Mouse (Mus musculus) lung, postnatal 36 days (tissue): ENCODE data around the gene Platr17.
"Not testable (repeated sequence)": the region's sequence is repeated elsewhere in the genome, so short reads cannot be mapped to it uniquely, and the experiment has no call there.

Experiments
- DNase-seq: peaks from one replicate; pipeline ENCODE4 v3.0.0; 2022; ENCODE audit warnings: mixed read lengths

Platr17 gene

DNA sequence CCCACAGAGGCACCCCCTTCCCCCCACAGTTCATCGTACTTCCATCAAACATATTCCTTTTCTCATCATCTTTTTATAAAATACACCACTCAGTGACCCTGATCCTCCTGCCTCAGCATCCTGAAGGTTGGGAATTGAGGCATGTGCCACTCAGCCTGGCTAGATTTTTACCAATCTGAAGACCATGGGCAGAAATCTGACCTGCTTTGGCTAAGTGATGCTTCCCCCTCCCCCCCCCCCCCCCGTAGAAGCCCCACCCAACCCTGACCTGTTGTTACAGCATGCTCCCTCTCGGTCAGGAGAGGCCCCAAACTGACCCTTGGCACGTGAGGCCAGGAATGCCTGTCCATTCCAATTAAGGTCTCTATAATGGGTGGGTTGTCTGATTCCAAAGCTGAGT lies at the start of gene Platr17:
Platr17 (plus strand) TSS at position 301 of the 400 bp plus-strand sequence.
- not testable (repeated sequence) for DNase-seq

DNA sequence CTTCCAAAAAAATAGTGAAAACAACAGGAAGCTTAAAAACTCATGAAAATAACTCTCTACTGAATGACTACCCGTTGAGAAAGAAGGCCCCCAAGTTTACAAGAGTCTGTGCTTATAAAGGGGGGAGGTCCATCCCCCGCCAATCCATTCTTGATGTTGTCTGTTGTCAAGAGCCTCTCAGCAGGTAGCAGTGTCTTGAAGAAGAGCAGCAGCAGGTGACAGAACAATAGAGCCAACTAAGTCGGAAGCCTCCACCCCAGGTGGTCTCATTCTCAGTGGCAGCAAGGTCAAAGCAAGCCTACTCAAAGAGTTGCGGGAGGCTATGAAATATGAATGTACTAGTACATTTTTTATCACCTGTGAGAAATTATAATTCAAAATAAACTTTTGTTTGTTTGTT lies 47.1 kb upstream of the Platr17 start:
- no peak for DNase-seq

DNA sequence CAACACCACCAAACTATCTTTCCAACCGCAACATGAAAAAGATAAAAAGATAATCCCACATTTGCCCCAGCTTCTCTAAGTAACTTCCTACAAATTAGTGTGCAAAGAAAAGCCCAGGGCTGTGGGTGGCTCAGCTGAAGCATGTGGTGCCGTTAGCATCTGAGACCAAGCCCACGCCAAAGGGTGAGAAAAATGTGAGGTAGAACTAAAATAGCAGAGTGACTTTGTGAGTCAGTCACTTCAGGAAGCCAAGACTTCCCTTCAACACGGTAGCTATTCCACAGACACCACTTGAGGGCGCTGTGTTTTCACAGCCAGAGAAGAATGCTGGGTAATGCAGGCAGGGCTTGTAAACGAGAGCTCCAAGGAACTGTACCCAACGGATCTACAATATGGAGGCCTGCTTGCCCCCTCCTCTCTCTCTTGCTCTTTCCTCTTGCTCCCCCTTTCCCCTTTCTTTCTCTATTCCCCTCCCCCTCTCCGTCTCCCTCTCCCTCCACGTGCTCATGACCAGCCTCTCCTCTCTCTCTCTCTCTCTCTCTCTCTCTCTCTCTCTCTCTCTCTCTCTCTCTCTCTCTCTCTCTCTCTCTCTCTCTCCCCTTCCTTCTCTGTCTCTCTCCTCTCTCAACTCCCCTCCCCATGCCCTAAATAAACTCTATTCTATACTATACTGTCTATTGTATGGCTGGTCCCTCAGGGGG lies 39.5 kb upstream of the Platr17 start:
- DNase-seq: peak; percentile 76

DNA sequence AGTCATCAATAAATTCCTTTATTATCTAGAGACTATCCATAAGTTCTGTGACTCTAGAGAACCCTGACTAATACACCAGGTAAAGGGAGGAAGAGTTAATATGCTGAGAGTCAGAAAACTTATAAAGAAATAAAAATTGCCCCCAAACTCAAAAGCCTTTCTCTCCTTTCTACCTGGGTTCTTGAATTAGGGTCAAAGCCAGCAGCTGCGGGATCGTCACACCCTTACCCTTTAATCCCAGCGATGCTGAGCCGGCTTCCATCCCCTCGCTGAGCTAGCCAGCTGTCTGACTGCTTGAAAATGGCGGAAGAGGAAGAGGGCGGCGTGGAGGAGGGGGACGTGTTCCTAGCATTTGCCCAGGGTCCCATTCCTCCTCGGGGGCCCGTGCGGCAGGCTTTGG lies 31.4 kb upstream of the Platr17 start, which contains the start of gene Gm7029:
Gm7029 (plus strand) TSS at position 301 of the 400 bp plus-strand sequence.
- DNase-seq: not testable (repeated sequence)

DNA sequence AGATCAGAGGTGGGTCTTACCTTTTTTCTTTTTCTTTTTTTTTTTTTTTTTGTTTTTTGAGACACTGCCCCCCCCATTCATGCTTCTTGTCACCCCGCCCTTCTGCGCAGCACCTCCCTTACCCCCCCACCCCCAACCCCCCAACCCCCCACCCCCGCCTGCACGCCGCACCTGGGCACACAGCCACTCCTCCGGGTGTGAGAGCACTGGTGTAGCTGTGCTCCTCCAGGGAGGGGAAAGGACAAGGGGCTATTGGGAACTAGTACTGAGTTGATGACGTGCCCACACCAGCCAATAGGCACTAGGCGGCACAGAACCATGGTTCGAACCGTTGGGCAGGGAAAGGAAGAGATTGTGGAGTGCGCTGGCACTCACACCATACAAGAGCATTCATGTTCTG lies 30.5 kb upstream of the Platr17 start:
- no peak for DNase-seq

DNA sequence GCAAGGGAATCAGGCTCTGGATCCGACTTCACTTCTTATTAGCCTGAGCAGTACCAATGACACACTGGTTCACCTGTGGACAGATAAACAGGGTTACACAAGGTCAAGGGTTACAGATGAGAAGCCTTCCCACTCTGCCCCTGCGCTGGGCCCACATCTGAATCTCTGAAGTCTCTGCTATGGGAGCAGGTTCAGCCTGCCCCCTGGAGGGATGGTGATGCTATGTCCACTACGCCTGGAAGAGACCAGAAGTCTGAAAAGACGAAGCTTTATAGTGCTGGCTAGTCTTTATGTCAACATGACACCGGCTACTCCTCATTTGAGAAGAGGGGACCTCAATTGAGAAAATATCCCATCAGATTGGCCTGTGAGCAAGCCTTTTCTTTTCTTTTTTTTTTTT lies 29.1 kb upstream of the Platr17 start:
- peak; percentile 24 for DNase-seq

DNA sequence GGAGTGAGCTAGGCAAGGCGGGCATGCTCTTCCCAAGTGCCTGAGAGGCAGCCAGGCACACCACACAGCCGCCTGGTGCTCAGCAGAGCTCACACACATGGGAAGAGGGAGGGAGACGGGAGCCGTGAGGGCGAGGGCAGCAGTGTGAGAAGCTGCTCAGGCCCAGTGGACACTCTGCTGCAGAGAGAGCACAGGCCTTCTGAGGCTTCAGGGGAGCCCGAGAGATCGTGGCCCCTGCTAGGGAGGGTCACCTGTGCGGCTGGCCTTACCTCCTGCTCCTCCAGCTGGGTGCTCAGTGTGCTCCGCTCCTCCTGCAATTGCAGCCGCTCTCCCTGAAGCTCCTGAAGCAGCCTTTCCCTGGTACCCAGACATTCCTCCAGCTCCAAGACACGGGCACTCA lies 20.6 kb upstream of the Platr17 start:
- DNase-seq: not testable (repeated sequence)

DNA sequence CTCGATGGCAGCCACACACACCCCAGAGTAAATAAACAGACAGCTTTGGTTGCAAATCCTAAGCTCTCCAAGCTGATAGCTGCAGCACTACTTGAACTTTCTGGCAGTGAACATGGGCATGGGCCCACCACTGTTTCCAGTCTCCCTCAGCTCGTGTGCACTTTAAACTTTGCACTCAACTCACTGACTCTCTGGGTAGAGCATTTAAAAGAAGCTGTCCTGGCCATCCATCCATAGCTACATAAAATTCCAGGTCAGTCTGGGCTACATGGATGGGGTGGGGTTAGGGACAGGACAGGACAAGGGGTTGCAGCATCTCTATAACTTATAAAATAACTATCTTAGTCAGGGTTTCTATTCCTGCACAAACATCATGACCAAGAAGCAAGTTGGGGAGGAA lies 17.1 kb upstream of the Platr17 start:
- DNase-seq: not testable (repeated sequence)

DNA sequence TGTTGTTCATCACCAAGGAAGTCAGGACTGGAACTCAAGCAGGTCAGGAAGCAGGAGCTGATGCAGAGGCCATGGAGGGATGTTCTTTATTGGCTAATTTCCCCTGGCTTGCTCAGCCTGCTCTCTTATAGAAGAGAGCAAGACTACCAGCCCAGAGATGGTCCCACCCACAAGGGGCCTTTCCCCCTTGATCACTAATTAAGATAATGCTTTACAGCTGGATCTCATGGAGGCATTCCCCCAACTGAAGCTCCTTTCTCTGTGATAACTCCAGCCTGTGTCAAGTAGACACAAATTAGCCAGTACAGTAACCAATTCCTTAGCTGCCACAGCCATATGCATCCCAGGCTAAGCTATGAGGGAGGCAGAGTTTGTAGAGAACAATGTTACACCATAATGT lies 16.7 kb upstream of the Platr17 start:
- DNase-seq: not testable (repeated sequence)

DNA sequence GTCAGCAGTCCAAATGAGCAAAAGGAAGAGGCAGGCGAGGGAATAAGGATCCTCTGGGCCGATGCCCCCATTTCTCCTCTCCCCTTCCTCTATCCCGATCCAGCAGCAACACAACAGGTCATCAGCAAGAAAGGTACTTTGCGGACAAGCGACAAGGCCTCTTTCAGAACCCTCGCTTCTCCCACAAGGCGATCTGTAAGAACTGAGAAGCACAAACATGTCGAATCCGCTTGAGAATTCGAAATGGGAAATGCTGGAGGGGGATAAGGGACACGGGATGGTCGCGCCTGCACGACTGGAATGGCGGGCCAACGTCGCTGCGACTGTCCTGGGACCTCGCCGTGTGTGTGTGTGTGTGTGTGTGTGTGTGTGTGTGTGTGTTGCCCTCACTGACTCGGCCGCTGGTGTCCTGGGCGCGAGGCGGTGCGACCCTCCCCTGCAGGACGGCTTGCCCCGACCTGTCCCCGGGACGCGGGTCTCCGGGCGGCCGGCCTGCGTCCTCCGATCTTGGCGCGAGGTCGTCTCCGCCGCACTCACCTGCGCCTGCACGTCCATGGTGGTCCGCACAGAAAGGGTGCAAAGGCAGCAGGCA lies 14.9 kb upstream of the Platr17 start:
- not testable (repeated sequence) for DNase-seq

DNA sequence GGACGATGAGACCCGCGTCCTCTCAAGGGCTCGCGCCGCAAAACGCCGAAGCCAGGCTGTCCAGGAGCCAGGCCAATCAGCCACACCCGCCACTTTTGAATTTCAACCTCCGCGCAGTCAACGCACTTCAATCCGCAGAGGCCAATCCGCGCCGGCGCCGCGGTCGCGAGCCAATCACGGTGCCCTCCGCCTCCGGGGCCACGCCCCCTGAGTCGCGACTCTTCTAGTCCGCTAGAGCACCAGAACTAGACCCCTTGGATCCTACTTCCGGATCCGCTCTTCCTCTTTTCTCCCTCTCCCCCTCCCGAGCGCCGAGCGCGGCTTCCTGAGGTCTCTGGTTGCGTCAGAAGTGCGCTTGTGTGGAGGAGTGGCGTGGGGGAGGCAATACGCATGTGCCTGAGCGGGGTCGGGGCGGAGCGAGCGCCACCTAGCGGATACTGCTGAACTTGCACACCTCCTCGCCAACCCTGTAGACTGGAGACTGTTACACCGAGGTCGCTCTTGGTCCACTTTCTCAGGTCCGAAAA lies 14.3 kb upstream of the Platr17 start, which contains the start of gene Kifc1:
Kifc1 (minus strand) TSS at position 129 of the 527 bp plus-strand sequence.
- DNase-seq: peak; percentile 100

DNA sequence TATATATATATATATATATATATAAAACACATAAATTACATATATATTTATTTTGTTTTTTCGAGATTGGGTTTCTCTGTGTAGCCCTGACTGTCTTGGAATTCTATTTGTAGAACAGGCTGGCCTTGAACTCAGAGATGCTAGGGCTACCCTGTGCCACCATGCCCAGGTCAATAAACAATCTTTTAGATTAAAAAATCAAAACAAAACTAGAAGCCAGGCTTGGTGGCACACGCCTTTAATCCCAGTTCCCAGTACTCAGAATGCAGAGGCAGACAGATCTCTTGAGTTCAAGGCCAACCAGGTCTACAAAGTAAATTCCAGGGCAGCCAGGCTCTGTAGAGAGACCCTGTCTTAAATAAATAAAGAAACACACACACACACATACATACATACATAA lies 13.6 kb upstream of the Platr17 start:
- DNase-seq: no peak

DNA sequence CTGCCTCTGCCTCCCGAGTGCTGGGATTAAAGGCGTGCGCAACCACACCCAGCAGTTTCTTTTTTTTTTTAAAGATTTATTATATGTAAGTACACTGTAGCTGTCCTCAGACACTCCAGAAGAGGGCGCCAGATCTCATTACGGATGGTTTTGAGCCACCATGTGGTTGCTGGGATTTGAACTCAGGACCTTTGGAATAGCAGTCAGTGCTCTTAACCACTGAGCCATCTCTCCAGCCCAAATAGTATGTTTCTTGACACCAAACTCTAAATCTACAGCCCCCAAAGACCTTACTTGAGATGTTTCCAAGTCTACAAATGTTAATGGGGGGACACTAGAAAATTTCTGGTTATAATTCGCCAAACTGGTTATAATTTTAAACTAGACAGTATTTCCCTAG lies 13.0 kb upstream of the Platr17 start:
- DNase-seq: peak; percentile 37

DNA sequence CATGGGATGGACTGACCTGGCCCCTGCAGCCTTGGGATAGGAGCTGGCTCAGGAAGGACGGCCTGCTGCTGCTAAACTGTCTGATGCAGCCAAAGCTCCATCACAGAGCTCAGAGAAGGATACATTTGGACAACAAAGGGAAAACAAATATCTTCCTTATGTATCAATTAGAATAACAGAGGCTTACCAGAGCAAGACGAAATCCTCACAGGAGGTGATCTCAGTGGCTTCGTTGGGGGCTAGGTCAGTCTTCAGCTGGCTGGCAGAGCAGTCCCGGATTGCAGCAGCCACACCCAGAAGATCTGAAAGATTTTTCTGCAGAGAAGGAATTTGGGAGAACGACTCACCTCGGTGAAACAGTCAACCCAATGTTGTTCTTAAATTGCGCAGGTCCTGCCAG lies 12.5 kb upstream of the Platr17 start:
- DNase-seq: no peak

DNA sequence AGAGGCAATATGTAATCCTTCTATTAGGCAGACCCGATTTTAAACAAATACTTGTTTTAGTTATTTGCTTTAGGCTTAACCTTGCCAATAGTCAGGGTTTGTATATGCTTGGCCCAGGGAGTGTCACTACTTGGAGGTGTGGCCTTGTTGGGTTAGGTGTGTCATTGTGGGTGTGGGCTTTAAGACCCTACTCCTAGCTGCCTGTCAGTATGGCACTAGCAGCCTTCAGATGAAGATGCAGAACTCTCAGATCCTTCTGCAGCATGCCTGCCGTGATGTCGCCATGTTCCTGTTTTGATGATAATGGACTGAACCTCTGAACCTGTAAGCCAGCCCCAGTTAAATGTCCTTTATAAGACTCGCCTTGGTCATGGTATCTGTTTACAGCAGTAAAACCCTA lies 11.9 kb upstream of the Platr17 start:
- not testable (repeated sequence) for DNase-seq

DNA sequence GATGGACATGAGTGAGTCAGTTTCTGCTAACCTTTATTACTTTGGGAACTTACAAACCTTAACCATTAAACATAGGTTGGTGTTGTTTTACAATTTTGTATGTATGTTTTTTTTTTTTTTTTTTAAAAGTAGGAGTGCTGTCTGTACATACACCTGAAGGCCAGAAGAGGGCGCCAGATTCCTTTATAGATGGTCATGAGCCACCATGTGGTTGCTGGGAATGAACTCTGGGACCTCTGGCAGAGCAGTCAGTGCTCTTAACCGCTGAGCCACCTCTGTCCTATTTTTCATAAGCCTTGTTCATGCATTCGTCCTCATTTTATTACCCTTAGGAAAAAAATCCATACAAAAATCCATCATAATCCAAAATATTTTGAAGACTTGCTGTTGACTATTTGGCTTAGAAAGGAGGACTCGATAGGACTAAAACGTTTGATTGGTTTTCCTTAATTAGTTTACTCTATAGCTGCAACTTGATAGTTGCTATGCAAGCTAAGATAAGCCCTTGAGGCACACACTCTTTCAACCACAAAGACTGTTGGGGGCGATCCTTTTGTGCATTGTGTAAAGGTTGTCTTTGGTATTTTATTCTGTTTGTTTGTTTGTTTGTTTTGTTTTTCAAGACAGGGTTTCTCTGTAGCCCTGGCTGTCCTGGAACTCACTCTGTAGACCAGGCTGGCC lies 7.7 kb upstream of the Platr17 start:
- DNase-seq: peak; percentile 70

DNA sequence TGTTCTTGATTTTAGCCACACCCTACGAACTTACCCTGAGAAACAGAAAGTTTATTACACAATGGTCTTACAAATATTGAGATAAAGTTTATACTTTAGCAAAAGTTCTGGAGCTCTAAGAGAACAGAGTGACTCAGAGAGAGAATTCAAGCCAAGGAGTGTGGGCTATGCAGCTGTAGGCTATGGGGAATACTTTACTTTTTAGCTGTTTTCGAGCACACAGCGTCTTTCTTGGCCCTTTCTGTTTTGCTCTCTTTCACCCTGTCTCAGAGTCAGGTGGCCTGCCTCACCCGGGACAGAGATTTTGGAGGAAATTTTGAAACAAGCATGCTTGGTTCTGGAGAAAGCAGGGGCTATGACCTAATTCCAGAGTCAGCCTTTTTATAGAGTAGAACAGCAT lies 6.7 kb upstream of the Platr17 start:
- not testable (repeated sequence) for DNase-seq

DNA sequence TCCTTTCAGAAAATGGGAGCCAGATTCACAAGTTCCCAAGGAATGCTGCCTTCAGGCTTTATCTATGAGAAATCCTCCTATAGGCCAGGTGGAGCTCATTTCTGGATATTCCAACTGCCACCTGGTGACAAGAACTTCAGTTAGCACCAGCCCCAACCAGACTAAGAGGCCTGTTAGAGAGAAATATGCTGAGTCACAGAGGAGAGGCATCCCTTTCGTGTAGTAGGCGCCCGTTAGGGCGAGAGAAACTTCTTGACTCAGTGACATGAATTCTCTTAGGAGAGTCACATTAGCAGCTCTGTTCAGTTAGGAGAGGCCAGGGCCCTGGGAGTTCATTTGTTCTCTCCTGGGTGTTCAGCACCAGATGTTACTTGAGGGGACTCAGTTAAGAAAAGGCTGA lies 5.3 kb upstream of the Platr17 start:
- DNase-seq: no peak

DNA sequence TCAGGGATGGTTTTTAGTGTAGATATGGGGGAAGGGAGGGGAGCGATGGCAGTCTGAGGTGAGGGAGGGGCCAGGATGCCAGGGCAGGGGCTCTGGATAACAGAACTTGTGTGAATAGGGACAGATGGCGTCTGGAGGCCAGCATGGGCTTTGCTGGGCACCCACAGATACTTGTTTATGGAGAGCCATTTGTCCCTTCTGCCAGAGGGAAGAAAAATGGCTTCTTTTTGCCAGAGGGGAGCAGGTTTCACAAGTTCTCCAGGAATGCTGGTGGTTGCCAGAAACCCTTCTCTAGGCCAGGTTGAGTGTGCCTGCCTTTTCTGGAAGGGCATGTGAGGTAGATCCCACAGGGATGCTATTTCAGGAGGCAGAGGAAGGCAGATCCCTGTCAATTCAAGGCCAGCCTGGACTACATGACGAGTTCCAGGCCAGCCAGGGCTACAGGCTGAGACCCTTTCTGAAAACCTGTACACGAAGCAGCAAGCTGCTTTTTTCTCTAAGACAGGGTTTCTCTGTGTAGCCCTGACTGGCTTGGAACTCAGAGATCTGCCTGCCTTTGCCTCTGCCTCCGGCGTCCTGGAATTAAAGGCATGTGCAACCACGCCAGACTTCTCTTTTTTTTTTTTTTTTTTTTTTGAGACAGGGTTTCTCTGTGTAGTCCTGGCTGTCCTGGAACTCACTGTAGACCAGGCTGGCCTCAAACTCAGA lies 4.5 kb upstream of the Platr17 start:
- no peak for DNase-seq

DNA sequence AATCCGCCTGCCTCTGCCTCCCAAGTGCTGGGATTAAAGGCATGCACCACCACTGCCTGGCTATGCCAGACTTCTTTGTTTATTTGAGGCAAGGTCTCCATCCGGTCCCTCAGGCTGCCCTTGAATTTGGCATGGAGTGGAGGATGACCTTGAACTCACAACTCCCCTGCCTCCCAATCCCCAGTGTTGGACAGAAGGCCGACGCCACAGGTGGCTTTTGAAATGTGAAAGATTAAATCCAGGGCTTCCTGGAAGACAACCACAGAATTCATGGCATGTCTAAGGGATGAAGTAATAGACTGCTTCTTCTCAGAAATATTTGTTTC lies 4.0 kb upstream of the Platr17 start:
- DNase-seq: no peak

DNA sequence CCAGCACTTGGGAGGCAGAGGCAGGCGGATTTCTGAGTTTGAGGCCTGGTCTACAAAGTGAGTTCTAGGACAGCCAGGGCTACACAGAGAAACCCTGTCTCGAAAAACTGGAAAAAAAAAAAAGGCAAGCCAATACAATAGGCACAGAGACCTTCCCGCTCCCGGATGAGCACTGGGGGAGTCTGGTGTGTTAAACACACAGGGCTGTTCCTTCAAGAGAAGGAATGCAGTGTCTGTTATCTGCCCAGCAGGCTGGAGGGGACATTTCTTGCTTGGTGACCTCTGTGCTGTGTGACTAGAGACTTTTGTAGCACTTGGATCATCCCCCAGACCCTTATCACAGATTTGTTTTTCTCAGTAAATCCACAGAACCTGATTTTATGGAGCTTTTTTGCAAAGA lies 3.3 kb upstream of the Platr17 start:
- no peak for DNase-seq

DNA sequence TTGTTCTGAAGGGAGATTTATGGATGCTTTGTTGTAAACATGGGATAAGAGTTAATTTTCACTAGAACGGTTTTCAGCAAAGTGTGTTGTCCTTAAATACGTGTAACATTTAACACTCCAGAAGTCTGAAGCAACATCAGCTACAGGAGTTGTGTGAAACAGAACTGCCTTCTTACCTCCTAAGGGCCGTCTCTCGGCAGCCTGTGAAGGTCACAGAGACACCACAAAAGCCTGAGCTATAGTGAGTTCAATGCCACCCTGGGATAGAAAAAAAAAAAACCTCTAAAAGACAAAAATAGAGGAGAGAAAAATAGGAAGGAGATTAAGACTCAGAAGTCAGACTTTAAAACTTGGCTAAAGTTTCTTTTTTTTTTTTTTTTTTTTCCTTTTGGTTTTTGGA lies 2.9 kb upstream of the Platr17 start:
- DNase-seq: no peak

DNA sequence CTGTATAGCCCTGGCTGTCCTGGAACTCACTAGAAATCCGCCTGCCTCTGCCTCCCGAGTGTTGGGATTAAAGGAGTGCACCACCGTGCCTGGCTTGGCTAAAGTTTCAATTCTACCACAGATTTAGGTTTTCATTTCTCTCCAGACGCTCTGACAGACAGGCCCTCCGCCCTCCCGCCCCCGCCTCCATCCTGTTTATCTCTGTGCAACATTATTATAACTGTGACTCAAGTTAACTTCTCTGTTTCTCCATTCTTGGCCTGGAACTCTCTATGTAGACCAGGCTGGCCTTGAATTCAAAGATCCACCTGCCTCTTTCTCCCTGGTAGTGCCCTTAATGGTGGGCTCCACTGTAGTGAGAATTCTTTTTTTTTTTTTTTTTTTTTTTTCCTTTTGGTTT lies 2.4 kb upstream of the Platr17 start:
- DNase-seq: no peak
